Mouse (Mus musculus) E14TG2a.4 (cell line): ENCODE results near the gene Btbd17.
A peak's percentile ranks its signal among the peaks of the same experiment; 100 is the strongest.

ENCODE experiments used
- H3K27me3 ChIP-seq: 2 replicates; pipeline ENCODE4 v1.6.1; 2014; ENCODE audit warnings: low read length, control low read depth; ENCODE audit not compliant: insufficient read depth
- H3K36me3 ChIP-seq: 2 replicates; pipeline ENCODE4 v1.6.1; 2014; ENCODE audit warnings: low read length, control low read depth; ENCODE audit not compliant: insufficient read depth
- H3K4me1 ChIP-seq: replicated peaks from 2 replicates; pipeline ENCODE4 v1.6.1; 2014; ENCODE audit warnings: low read depth, low read length, control low read depth
- H3K4me3 ChIP-seq: replicated peaks from 2 replicates; pipeline ENCODE4 v1.5.1; 2014; ENCODE audit warnings: mild to moderate bottlenecking, low read length
- H3K9me3 ChIP-seq: 2 replicates; pipeline ENCODE4 v1.6.1; 2014; ENCODE audit warnings: low read length, control low read depth
- CTCF ChIP-seq: conservative IDR thresholded peaks from 2 replicates; pipeline ENCODE4 v1.5.1; 2014; ENCODE audit warnings: low read length
- NANOG ChIP-seq: IDR thresholded peaks from 2 replicates; pipeline ENCODE4 v1.6.1; 2014; ENCODE audit warnings: borderline replicate concordance, low read length, mixed read lengths
- POU5F1 ChIP-seq: IDR thresholded peaks from 2 replicates; pipeline ENCODE4 v1.6.1; 2014; ENCODE audit warnings: low read length, borderline replicate concordance

Gene Btbd17

GRCm38 (mm10) chr11:114789716-114790115 lies 6.0 kb downstream of the Btbd17 start:
- H3K9me3 ChIP-seq: no peaks in the 10 kb centered on the region
- peaks cover 81% of the 10 kb centered on the region for H3K4me1 ChIP-seq
- H3K36me3 ChIP-seq: no peaks in the 10 kb centered on the region
- peak overlapping the region; percentile 51 for H3K4me3 ChIP-seq
- TF ChIP-seq POU5F1 (no peak), CTCF (no peak), NANOG (no peak)
- peaks cover 95% of the 10 kb centered on the region for H3K27me3 ChIP-seq

GRCm38 (mm10) chr11:114789061-114789714 lies 6.6 kb downstream of the Btbd17 start:
- Histone ChIP-seq H3K36me3 (no peaks in the 10 kb centered on the region), H3K4me3 (peak overlapping the region; percentile 51), H3K9me3 (no peaks in the 10 kb centered on the region), H3K4me1 (peaks cover 81% of the 10 kb centered on the region), H3K27me3 (peaks cover 98% of the 10 kb centered on the region)
- TF ChIP-seq NANOG: no peak
- TF ChIP-seq POU5F1: no peak
- peak; percentile 55 for TF ChIP-seq CTCF

GRCm38 (mm10) chr11:114787611-114788010 lies 8.1 kb downstream of the Btbd17 start:
- Histone ChIP-seq H3K4me3 (no peak overlapping the region), H3K9me3 (no peaks in the 10 kb centered on the region), H3K27me3 (peaks cover 98% of the 10 kb centered on the region), H3K4me1 (peaks cover 65% of the 10 kb centered on the region), H3K36me3 (no peaks in the 10 kb centered on the region)
- TF ChIP-seq CTCF (no peak), NANOG (no peak), POU5F1 (no peak)

- TF ChIP-seq POU5F1 (no peak), NANOG (no peak), CTCF (no peak)
Measured at GRCm38 (mm10) chr11:114786326-114786725, 9.4 kb downstream of the Btbd17 start.

GRCm38 (mm10) chr11:114785892-114786291 lies 9.9 kb downstream of the Btbd17 start:
- no peak for TF ChIP-seq POU5F1
- TF ChIP-seq CTCF: peak; percentile 13; the same call in 1 of the 2 replicates
- TF ChIP-seq NANOG: no peak
- Histone ChIP-seq H3K4me1 (peaks cover 63% of the 10 kb centered on the region), H3K4me3 (peak overlapping the region; percentile 73), H3K9me3 (no peaks in the 10 kb centered on the region), H3K36me3 (no peaks in the 10 kb centered on the region), H3K27me3 (peaks cover 98% of the 10 kb centered on the region)

More at GRCm38 (mm10) chr11:114786326-114786725, 9.4 kb downstream of the Btbd17 start:
- Histone ChIP-seq H3K36me3 (no peaks in the 10 kb centered on the region), H3K4me3 (peak overlapping the region; percentile 73), H3K4me1 (peaks cover 63% of the 10 kb centered on the region), H3K27me3 (peaks cover 98% of the 10 kb centered on the region), H3K9me3 (no peaks in the 10 kb centered on the region)

- TF ChIP-seq POU5F1: no peak
- no peak for TF ChIP-seq NANOG
- TF ChIP-seq CTCF: no peak
- Histone ChIP-seq H3K36me3 (no peaks in the 10 kb centered on the region), H3K27me3 (peaks cover 98% of the 10 kb centered on the region), H3K4me1 (peaks cover 21% of the 10 kb centered on the region), H3K4me3 (no peak overlapping the region), H3K9me3 (no peaks in the 10 kb centered on the region)
Measured at GRCm38 (mm10) chr11:114780076-114780475, 15.7 kb downstream of the Btbd17 start.

GRCm38 (mm10) chr11:114771896-114772295 lies 23.8 kb downstream of the Btbd17 start:
- peaks cover 23% of the 10 kb centered on the region for H3K4me1 ChIP-seq
- H3K27me3 ChIP-seq: peaks cover 74% of the 10 kb centered on the region
- no peaks in the 10 kb centered on the region for H3K36me3 ChIP-seq
- no peak overlapping the region for H3K4me3 ChIP-seq
- no peaks in the 10 kb centered on the region for H3K9me3 ChIP-seq
- no peak for TF ChIP-seq POU5F1
- TF ChIP-seq NANOG: no peak
- no peak for TF ChIP-seq CTCF

GRCm38 (mm10) chr11:114769911-114770310 lies 25.8 kb downstream of the Btbd17 start:
- H3K9me3 ChIP-seq: no peaks in the 10 kb centered on the region

More at GRCm38 (mm10) chr11:114769911-114770310, 25.8 kb downstream of the Btbd17 start:
- H3K4me1 ChIP-seq: peaks cover 41% of the 10 kb centered on the region
- TF ChIP-seq POU5F1 (no peak), CTCF (no peak), NANOG (no peak)
- H3K4me3 ChIP-seq: no peak overlapping the region
- H3K36me3 ChIP-seq: no peaks in the 10 kb centered on the region
- peaks cover 75% of the 10 kb centered on the region for H3K27me3 ChIP-seq
